Mouse (Mus musculus) heart, embryonic 13.5 days (tissue): ENCODE data around the gene Fam189a1. TPM values are rescaled to one million over a fixed set of nuclear protein-coding genes. Genes with fewer than 3 reads are reported as not detected.

Experiments used
- ATAC-seq: fragments of 200-750 bp; cut with Nextera tagmentation; 2 replicates; pipeline ENCODE4 v1.8.0; 2017; ENCODE audit warnings: moderate TSS enrichment; ENCODE audit not compliant: insufficient number of reproducible peaks, low FRiP score, low TSS enrichment; ENCODE audit errors: extremely low read depth
- H3K27ac ChIP-seq: fragments of 300-500 bp; sonication (generic); replicated peaks from 2 replicates; pipeline ENCODE4 v1.5.1; 2015; ENCODE audit warnings: moderate library complexity, mild to moderate bottlenecking, inconsistent platforms
- H3K27me3 ChIP-seq: fragments of 300-500 bp; sonication (generic); replicated peaks from 2 replicates; pipeline ENCODE4 v1.6.1; 2015; ENCODE audit warnings: mild to moderate bottlenecking, inconsistent platforms
- H3K36me3 ChIP-seq: fragments of 300-500 bp; sonication (generic); 2 replicates; pipeline ENCODE4 v1.6.1; 2015; ENCODE audit warnings: mild to moderate bottlenecking, inconsistent platforms
- H3K4me1 ChIP-seq: fragments of 300-500 bp; sonication (generic); 2 replicates; pipeline ENCODE4 v1.6.1; 2015; ENCODE audit warnings: inconsistent platforms
- H3K4me2 ChIP-seq: fragments of 300-500 bp; sonication (generic); 2 replicates; pipeline ENCODE4 v1.6.1; 2015; ENCODE audit warnings: inconsistent platforms, mild to moderate bottlenecking, moderate library complexity
- H3K4me3 ChIP-seq: fragments of 300-500 bp; sonication (generic); 2 replicates; pipeline ENCODE4 v1.5.1; 2015; ENCODE audit warnings: moderate library complexity, mild to moderate bottlenecking, inconsistent platforms
- H3K9ac ChIP-seq: fragments of 300-500 bp; sonication (generic); 2 replicates; pipeline ENCODE4 v1.6.1; 2015; ENCODE audit warnings: inconsistent platforms, mild to moderate bottlenecking, moderate library complexity
- H3K9me3 ChIP-seq: fragments of 300-500 bp; sonication (generic); 2 replicates; pipeline ENCODE4 v1.6.1; 2016; ENCODE audit warnings: inconsistent platforms
- WGBS: fragments of 180-500 bp; shearing (Covaris S2); methylation state at CpG from one replicate; pipeline ENCODE4 v1.1.7; 2015; ENCODE audit warnings: mixed read lengths; 5-methylcytosine and 5-hydroxymethylcytosine counted together
- microRNA-seq: library from miRNA; unstranded; fragments of <30 nt; microRNA quantifications from one replicate; pipeline ENCODE4, GENCODE M21; 2016
- polyA plus RNA-seq: library from polyadenylated mRNA; unstranded; fragments of >200 nt; fragmentation: Nextera tagmentation; extraction: Ambion mirVana; gene quantifications from 2 replicates; pipeline ENCODE4 v1.2.1, GENCODE M21; 2015

Gene Fam189a1
- polyA plus RNA-seq, 1 experiment from 2014 or later = 0.32 TPM

- ATAC-seq = no peak
- WGBS = 76% methylated on average over 13 of the region's 13 CpGs
- Histone ChIP-seq H3K9me3 (no peaks in the 10 kb centered on the region), H3K36me3 (no peaks in the 10 kb centered on the region), H3K27me3 (no peaks in the 10 kb centered on the region), H3K9ac (no peak overlapping the region), H3K4me2 (no peak overlapping the region), H3K27ac (no peak overlapping the region), H3K4me1 (no peaks in the 10 kb centered on the region), H3K4me3 (no peak overlapping the region)
Observed at GRCm38 (mm10) chr7:64709520-64710262, 446.7 kb downstream of the Fam189a1 start.

- Histone ChIP-seq H3K36me3 (no peaks in the 10 kb centered on the region), H3K9me3 (no peaks in the 10 kb centered on the region), H3K27ac (no peak overlapping the region), H3K4me3 (no peak overlapping the region), H3K27me3 (no peaks in the 10 kb centered on the region), H3K4me2 (no peak overlapping the region), H3K4me1 (no peaks in the 10 kb centered on the region), H3K9ac (no peak overlapping the region)
- no peak for ATAC-seq
- WGBS = 68% methylated on average over 4 of the region's 4 CpGs
Observed at GRCm38 (mm10) chr7:64708176-64708575, 448.2 kb downstream of the Fam189a1 start.

Small RNAs within 50 kb of the gene (microRNA-seq; reads per million reads assigned to microRNA genes)
- not detected for gene Gm25249
